Mouse (Mus musculus) embryonic facial prominence, embryonic 14.5 days (tissue): ENCODE results near the gene Lonp1. TPM values are rescaled to one million over a fixed set of nuclear protein-coding genes. Genes with fewer than 3 reads are reported as not detected.

Experiments
- ATAC-seq: fragments of 200-750 bp; cut with Nextera tagmentation; 2 replicates; pipeline ENCODE4 v1.8.0; 2017; ENCODE audit warnings: low read depth, moderate number of reproducible peaks, moderate TSS enrichment
- DNase-seq: peaks from one replicate; pipeline ENCODE4 v3.0.0-alpha.2; 2015; ENCODE audit warnings: low spot score
- H3K27ac ChIP-seq: fragments of 300-500 bp; sonication (generic); replicated peaks from 2 replicates; pipeline ENCODE4 v1.5.1; 2014; ENCODE audit warnings: low read depth, mild to moderate bottlenecking, low read length, moderate library complexity
- H3K27me3 ChIP-seq: fragments of 300-500 bp; sonication (generic); replicated peaks from 2 replicates; pipeline ENCODE4 v1.6.1; 2014; ENCODE audit warnings: low read length; ENCODE audit not compliant: control insufficient read depth, insufficient read depth
- H3K36me3 ChIP-seq: fragments of 300-500 bp; sonication (generic); 2 replicates; pipeline ENCODE4 v1.6.1; 2014; ENCODE audit warnings: low read length, mixed read lengths; ENCODE audit not compliant: control insufficient read depth, insufficient read depth
- H3K4me1 ChIP-seq: fragments of 300-500 bp; sonication (generic); 2 replicates; pipeline ENCODE4 v1.6.1; 2014; ENCODE audit warnings: antibody characterized with exemption, low read length; ENCODE audit not compliant: control insufficient read depth, insufficient read depth
- H3K4me2 ChIP-seq: fragments of 300-500 bp; sonication (generic); 2 replicates; pipeline ENCODE4 v1.6.1; 2014; ENCODE audit warnings: low read depth, mild to moderate bottlenecking, low read length, moderate library complexity, mixed read lengths
- H3K4me3 ChIP-seq: fragments of 300-500 bp; sonication (generic); 2 replicates; pipeline ENCODE4 v1.5.1; 2014; ENCODE audit warnings: low read depth, mild to moderate bottlenecking, low read length
- H3K9ac ChIP-seq: fragments of 300-500 bp; sonication (generic); 2 replicates; pipeline ENCODE4 v1.6.1; 2014; ENCODE audit warnings: low read depth, mild to moderate bottlenecking, low read length, moderate library complexity, mixed read lengths
- H3K9me3 ChIP-seq: fragments of 300-500 bp; sonication (generic); 2 replicates; pipeline ENCODE4 v1.6.1; 2016; ENCODE audit warnings: low read length; ENCODE audit not compliant: control insufficient read depth
- WGBS: fragments of 180-500 bp; shearing (Covaris S2); extraction: QIAGEN DNeasy Blood & Tissue Kit; methylation state at CpG from one replicate; pipeline ENCODE4 v1.1.7; 2014; 5-methylcytosine and 5-hydroxymethylcytosine counted together
- polyA plus RNA-seq: library from polyadenylated mRNA; unstranded; fragments of >200 nt; fragmentation: Nextera tagmentation; extraction: Ambion mirVana; gene quantifications from 2 replicates; pipeline ENCODE4 v1.2.1, GENCODE M21; 2014

Gene Lonp1
- polyA plus RNA-seq, 1 experiment from 2014 or later = 44.0 TPM

DNA sequence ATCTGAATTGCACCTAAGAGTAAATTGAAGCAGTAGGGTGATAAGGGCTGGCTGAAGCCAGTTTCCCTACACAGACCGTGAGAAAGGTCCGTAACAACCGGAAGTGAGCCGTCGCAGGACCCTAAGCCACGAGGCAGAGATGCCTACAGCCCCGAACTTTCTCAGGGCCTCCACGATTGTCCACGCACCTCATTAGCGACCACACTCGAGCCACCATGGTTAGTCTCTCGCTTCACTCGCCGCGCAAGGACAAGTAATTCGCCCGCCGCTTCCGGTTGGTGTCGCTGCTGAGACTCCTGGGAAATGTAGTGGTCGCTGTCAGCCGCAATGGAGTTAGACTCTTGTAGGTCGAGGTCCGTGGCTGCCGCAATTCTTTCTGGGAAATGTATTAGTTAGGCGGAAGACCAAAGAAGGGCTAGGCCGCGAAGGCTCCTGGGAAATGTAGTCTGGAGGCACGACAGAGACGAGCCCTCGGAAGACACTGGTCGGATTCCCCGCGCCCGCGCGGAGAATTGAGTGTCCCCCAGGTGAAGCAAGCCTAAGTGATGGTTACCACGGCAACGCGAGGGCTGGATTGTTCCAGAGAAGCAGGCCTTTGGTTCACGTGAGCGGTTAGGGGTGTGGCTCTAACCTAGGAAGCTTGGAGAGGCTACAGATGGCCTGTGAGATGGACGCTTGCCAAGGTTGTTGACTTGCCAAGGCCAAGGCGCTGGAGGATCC is 17.1 kb downstream of the Lonp1 start, which contains the start of gene 2410015M20Rik:
TSS of gene 2410015M20Rik (minus strand) at position 320 of the 720 bp plus-strand sequence.
- Histone ChIP-seq H3K4me3 (peak within 1 kb of the TSS; percentile 73), H3K9ac (peak within 1 kb of the TSS; percentile 84), H3K4me1 (peaks cover 18% of the 10 kb centered on the region; the same call in 1 of the 2 replicates), H3K27ac (peak within 1 kb of the TSS; percentile 70), H3K27me3 (no peaks in the 10 kb centered on the region), H3K36me3 (peaks cover 32% of the 10 kb centered on the region), H3K4me2 (peak within 1 kb of the TSS; percentile 86), H3K9me3 (no peaks in the 10 kb centered on the region)
- WGBS = under 1% methylated on average over 44 of the region's 44 CpGs
- DNase-seq (peak; percentile 99), ATAC-seq (peak; percentile 90)

DNA sequence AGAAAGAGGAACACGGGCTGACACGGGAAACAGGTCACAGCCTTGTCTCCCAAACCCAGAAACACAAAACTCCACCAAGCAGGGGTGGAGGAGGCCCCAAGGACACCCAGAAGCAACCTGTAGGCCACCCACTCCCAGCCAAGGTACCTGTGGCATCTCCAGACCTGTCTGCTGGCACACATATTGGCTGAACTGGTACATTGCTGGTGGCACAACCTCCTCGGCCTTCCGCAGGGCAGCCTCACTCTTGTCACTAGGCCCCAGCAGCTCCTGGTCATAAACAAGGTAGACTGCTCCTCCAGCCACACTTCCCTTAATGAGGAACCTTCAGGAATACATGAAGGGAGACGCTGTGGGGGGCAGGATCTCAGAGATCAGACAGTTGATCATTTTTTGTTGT is 18.0 kb downstream of the Lonp1 start:
- Histone ChIP-seq H3K4me3 (peak overlapping the region; percentile 73), H3K4me2 (peak overlapping the region; percentile 86), H3K9me3 (no peaks in the 10 kb centered on the region), H3K27me3 (no peaks in the 10 kb centered on the region), H3K4me1 (peaks cover 14% of the 10 kb centered on the region; the same call in 1 of the 2 replicates), H3K27ac (no peak overlapping the region), H3K36me3 (peaks cover 36% of the 10 kb centered on the region), H3K9ac (peak overlapping the region; percentile 84)
- ATAC-seq (no peak), DNase-seq (no peak)
- 63% methylated on average over 5 of the region's 5 CpGs for whole genome bisulfite sequencing

DNA sequence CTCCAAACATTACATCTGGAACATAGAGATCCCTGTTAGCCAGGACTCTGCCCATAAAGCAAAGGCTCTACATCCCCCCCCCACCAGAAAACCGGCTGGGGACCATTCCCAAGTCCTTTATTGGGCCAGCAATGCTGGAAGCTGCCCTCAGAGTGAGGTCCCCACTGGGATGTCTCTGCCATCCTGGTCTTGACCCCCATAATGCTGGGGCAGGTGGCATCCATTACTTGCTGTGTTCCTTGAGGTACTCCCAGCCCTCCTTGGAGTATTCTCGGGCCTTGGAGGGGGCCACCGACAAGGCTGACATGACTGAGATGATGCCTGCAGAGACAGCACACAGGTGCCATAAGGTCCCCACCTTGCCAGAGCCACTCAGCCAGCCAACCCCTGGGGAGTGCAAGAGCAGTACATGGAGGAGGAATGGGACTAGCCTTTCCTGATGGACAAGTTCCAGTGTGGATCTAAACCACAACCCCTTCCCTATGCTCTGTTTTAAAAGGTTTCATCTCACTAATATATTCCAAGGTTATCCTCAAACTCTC is 19.1 kb downstream of the Lonp1 start:
- Histone ChIP-seq H3K4me2 (no peak overlapping the region), H3K36me3 (peaks cover 47% of the 10 kb centered on the region), H3K9ac (no peak overlapping the region), H3K4me3 (no peak overlapping the region), H3K4me1 (peaks cover 14% of the 10 kb centered on the region; the same call in 1 of the 2 replicates), H3K27ac (no peak overlapping the region), H3K9me3 (no peaks in the 10 kb centered on the region), H3K27me3 (no peaks in the 10 kb centered on the region)
- DNase-seq (no peak), ATAC-seq (no peak)
- 73% methylated on average over 3 of the region's 3 CpGs for WGBS

DNA sequence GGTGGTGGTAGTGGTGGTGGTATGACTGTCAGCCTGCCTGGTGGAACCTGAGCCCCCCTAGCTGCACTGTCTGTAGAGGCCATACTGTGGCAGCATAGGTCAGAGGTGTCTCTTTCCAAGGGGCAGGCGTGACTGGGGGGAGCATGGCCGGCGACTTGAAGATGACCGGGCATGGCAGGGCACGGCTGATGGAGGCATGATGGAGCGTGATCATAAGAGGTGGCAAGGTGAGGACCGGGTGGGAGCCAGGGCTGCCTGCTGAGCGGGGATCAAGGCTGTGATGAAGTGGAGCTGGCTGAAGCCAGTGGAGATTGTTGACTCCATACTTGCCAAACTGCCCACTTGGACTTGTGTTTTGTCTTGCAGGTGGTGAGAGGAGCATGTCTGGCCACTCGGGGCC is 21.3 kb downstream of the Lonp1 start:
- ATAC-seq (no peak), DNase-seq (no peak)
- Histone ChIP-seq H3K27me3 (no peaks in the 10 kb centered on the region), H3K4me2 (no peak overlapping the region), H3K4me3 (no peak overlapping the region), H3K4me1 (peaks cover 13% of the 10 kb centered on the region; the same call in 1 of the 2 replicates), H3K27ac (no peak overlapping the region), H3K9ac (no peak overlapping the region), H3K36me3 (peaks cover 68% of the 10 kb centered on the region), H3K9me3 (no peaks in the 10 kb centered on the region)
- 89% methylated on average over 9 of the region's 9 CpGs for WGBS

DNA sequence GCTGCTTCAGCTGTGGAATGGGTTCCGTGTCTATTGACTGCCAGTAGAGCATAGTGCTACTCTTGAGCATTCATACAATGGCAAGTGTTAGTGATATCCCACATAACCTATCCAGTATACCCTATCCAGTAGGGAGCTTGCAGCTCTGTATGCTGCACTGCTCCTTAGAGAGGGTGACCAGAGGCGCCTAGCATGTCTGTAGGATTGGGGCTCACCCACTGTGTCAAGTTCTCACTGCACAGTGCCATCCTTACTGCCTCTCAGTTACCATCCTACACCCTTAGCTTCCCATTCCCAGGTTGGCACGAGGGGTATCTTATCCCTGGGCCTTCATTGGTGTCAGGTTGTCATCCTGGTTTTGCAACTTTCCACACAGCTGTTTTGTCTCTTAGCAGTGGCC is 22.3 kb downstream of the Lonp1 start:
- Histone ChIP-seq H3K4me2 (no peak overlapping the region), H3K9me3 (no peaks in the 10 kb centered on the region), H3K9ac (no peak overlapping the region), H3K36me3 (peaks cover 78% of the 10 kb centered on the region), H3K4me3 (no peak overlapping the region), H3K4me1 (peaks cover 9% of the 10 kb centered on the region; the same call in 1 of the 2 replicates), H3K27me3 (no peaks in the 10 kb centered on the region), H3K27ac (no peak overlapping the region)
- ATAC-seq (no peak), DNase-seq (no peak)
- WGBS = 93% methylated on average over 3 of the region's 3 CpGs

DNA sequence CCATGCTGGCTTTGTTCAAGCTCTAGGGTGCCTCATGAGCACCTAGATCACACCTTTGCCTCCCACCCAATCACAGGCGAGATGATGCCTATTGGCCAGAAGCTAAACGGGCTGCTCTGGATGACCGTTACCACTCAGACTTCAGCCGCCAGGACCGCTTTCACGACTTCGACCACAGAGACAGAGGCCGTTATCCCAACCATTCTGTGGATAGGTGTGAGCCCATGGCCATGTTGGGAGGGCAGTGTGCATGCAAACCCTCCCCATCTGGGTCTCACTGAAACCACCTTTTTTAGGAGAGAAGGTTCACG is 22.7 kb downstream of the Lonp1 start:
- no peak for ATAC-seq
- 88% methylated on average over 9 of the region's 9 CpGs for WGBS
- H3K27ac ChIP-seq = no peak overlapping the region
- H3K9me3 ChIP-seq = no peaks in the 10 kb centered on the region
- H3K4me3 ChIP-seq = no peak overlapping the region
- H3K36me3 ChIP-seq = peaks cover 81% of the 10 kb centered on the region
- H3K9ac ChIP-seq = 0 out of 2 replicates have a peak overlapping the region, but pooled peaks have one; percentile 14
- H3K27me3 ChIP-seq = no peaks in the 10 kb centered on the region
- DNase-seq = no peak
- peaks cover 8% of the 10 kb centered on the region; the same call in 1 of the 2 replicates for H3K4me1 ChIP-seq
- no peak overlapping the region for H3K4me2 ChIP-seq

DNA sequence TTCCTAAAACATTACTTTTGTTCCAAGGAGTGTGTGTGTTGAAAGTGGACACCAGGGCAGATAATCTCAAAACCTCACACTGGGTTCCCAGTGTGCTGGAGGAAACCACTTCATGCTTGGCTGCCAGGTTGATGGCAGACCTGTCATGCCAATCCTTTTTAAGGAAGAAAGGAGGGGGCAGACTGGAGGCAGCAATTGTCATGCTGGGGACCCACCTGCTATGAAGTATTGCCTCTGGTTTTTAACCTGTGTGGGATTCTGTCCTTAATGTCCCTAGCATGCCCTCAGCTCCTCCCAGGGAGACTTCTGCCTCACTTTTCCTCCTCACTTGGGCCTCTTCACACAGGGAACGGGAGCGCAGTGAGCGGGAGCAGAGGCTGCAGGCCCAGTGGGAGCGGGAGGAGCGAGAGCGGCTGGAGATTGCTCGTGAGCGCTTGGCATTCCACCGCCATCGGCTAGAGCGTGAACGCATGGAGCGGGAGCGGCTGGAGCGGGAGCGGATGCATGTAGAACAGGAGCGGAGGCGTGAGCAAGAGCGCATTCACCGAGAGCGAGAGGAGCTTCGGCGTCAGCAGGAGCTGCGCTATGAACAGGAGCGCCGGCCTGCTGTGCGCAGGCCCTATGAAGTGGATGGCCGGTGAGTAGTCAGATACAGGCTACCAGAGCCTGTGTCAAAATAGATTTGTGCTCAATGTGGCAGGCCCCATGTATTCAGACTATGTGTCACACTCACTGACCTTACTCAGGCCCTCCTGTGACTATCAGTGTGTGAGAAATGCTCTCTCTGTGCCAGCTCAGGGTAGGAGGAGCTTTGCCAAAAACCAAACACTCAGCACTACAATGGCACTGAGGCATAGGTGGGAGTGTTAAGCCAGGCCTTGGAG is 23.3 kb downstream of the Lonp1 start:
- Histone ChIP-seq H3K9ac (0 out of 2 replicates have a peak overlapping the region, but pooled peaks have one; percentile 14), H3K4me1 (0 out of 2 replicates have a peak, but pooled peaks cover 2% of the 10 kb centered on the region), H3K4me2 (no peak overlapping the region), H3K27me3 (no peaks in the 10 kb centered on the region), H3K4me3 (no peak overlapping the region), H3K36me3 (peaks cover 81% of the 10 kb centered on the region), H3K9me3 (no peaks in the 10 kb centered on the region), H3K27ac (no peak overlapping the region)
- DNase-seq (no peak), ATAC-seq (no peak)
- WGBS = 94% methylated on average over 28 of the region's 28 CpGs

DNA sequence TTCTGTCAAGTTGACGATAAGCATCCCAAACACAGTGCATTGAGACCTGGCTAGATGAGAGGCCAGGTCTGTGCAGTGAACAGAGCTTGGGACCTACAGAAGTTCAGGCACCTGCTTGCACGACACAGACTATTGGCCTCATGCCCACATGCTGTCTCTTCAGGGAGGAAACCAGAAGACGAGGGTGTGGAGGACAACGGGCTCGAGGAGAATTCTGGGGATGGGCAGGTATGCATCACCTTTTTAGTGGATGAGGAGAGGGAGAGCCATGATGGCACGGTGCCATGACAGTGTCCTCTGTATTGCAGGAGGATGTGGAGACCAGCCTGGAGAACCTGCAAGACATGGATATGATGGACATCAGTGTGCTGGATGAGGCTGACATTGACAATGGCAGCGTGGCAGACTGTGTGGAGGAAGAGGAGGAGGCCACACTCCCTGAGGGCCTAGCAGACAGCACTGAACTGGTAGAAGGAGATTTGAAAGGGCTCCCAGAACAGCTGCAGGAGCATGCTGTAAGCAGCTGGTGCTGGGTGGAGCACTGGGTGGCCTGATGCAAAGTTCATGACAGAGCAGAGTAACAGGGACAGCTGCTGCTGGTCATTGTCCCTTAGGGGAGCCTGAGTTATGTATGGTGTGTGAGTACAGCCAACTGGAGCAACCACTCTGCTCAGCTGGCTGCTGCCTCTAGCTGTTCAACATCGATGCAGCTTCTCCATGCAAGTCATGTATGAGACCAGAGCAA is 33.0 kb downstream of the Lonp1 start:
- Histone ChIP-seq H3K36me3 (peaks cover 96% of the 10 kb centered on the region), H3K4me1 (no peaks in the 10 kb centered on the region), H3K27ac (no peak overlapping the region), H3K4me2 (no peak overlapping the region), H3K27me3 (no peaks in the 10 kb centered on the region), H3K4me3 (no peak overlapping the region), H3K9me3 (no peaks in the 10 kb centered on the region), H3K9ac (no peak overlapping the region)
- ATAC-seq (peak; percentile 86), DNase-seq (peak; percentile 82)
- 84% methylated on average over 8 of the region's 8 CpGs for WGBS
